In the genomic region with DNA sequence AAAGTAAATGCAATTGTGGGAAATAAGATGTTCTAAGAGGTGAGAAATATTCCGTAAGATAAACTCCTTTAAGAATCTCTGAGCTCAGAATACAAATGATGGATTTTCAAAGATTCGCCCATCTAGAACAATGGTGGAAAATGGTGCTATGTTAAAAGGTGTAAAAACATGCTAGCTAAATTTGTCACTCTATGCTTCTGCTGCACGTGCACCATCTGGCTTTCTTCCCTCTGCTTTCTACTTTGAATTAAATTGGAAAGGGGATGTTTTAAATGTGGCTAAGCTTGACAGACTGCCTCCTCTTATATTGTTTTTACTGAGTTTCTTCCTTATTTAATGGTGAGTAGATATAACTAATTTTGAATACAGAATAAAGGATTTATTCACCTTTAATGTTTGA, we compare ENCODE assay signal across 27 mouse cellular contexts.
A peak's percentile ranks its signal among the peaks of the same experiment; 100 is the strongest.
DNase-seq lines count a peak whose midpoint lies in the region; ATAC-seq and TF ChIP-seq lines count a peak whose summit lies in the region.
"Had no signal": no experiment of that assay in that cellular context is flagged by ENCODE, and none has a peak within 500 bp of the region (broad histone marks: within the 10 kb centered on the region; RNA-seq: fewer than 3 reads in every experiment).

No protein-coding gene starts in this region.

- WGBS in forebrain, embryonic 16.5 days = 61% methylated on average over 3 of the region's 3 CpGs
- WGBS in forebrain, embryonic 10.5 days = 90% methylated on average over 3 of the region's 3 CpGs
- WGBS in limb, embryonic 10.5 days = 87% methylated on average over 3 of the region's 3 CpGs
- 84% methylated on average over 3 of the region's 3 CpGs for WGBS in midbrain, embryonic 15.5 days

- DNase-seq in forebrain, embryonic 10.5 days (ENCODE audit: extremely low spot score, low spot score) = no peak
- peak; percentile 16 to 21 for DNase-seq in left cerebral cortex, postnatal 25 days (ENCODE audit: low spot score in 2 of 2)
- no peak for DNase-seq in left cerebral cortex, adult 11 months (ENCODE audit: low spot score)
- peak; percentile 17 for DNase-seq in brain, adult 2 months (ENCODE audit: low read depth, low spot score)
- DNase-seq in brain, embryonic 14.5 days (ENCODE audit: low read depth) = peak; percentile 58
- no peak for DNase-seq in limb, embryonic 10.5 days (ENCODE audit: low spot score)
- DNase-seq: adrenal gland, adult 2 months; adrenal gland, postnatal 14 days; cerebellum, adult 11 months; cerebellum, adult 2 months; cerebellum, adult 9-11 months; cerebellum, postnatal 25 days; gastrocnemius, postnatal 10 days; gastrocnemius, postnatal 36 days; heart, adult 2 months; heart, postnatal 14 days; heart, postnatal 4 days had no signal

- ATAC-seq in forebrain, embryonic 16.5 days = 0 out of 2 replicates have a peak, but pooled peaks have one; percentile 36
- ATAC-seq in midbrain, embryonic 15.5 days (replicated peaks) = no peak
- ATAC-seq: CD4-positive, CD25-positive, alpha-beta regulatory T cell, adult 4 months; hindbrain, postnatal 0 days; inflammation-experienced regulatory T-cells, adult 6 months had no signal

- no peak overlapping the region for H3K9ac ChIP-seq in forebrain, embryonic 16.5 days (replicated peaks; ENCODE audit: low read depth, low read length)
- H3K9ac ChIP-seq in midbrain, embryonic 15.5 days = no peak overlapping the region
- H3K9ac ChIP-seq: embryonic facial prominence, embryonic 12.5 days; embryonic facial prominence, embryonic 15.5 days; heart, embryonic 13.5 days; hindbrain, embryonic 14.5 days had no signal

- H3K4me3 ChIP-seq in forebrain, embryonic 16.5 days (replicated peaks; ENCODE audit: low read length) = no peak overlapping the region
- H3K4me3 ChIP-seq in forebrain, embryonic 10.5 days = no peak overlapping the region
- H3K4me3 ChIP-seq in limb, embryonic 10.5 days = no peak overlapping the region
- H3K4me3 ChIP-seq in midbrain, embryonic 15.5 days = no peak overlapping the region
- H3K4me3 ChIP-seq: embryonic facial prominence, embryonic 12.5 days; embryonic facial prominence, embryonic 15.5 days; heart, adult 2 months; heart, embryonic 10.5 days; heart, embryonic 13.5 days had no signal

- no peaks in the 10 kb centered on the region for H3K36me3 ChIP-seq in forebrain, embryonic 16.5 days (ENCODE audit: control insufficient read depth, insufficient read depth)
- no peaks in the 10 kb centered on the region for H3K36me3 ChIP-seq in forebrain, embryonic 10.5 days (replicated peaks)
- H3K36me3 ChIP-seq in limb, embryonic 10.5 days = no peaks in the 10 kb centered on the region
- H3K36me3 ChIP-seq in midbrain, embryonic 15.5 days (replicated peaks) = no peaks in the 10 kb centered on the region
- H3K36me3 ChIP-seq: embryonic facial prominence, embryonic 12.5 days; embryonic facial prominence, embryonic 15.5 days; heart, embryonic 10.5 days; heart, embryonic 13.5 days had no signal

- H3K4me1 ChIP-seq in forebrain, embryonic 16.5 days (replicated peaks; ENCODE audit: control insufficient read depth, insufficient read depth, low read length) = no peaks in the 10 kb centered on the region
- no peaks in the 10 kb centered on the region for H3K4me1 ChIP-seq in forebrain, embryonic 10.5 days
- peaks cover 8% of the 10 kb centered on the region; the same call in 1 of the 2 replicates for H3K4me1 ChIP-seq in limb, embryonic 10.5 days
- no peaks in the 10 kb centered on the region for H3K4me1 ChIP-seq in midbrain, embryonic 15.5 days
- H3K4me1 ChIP-seq: embryonic facial prominence, embryonic 12.5 days; embryonic facial prominence, embryonic 15.5 days; heart, embryonic 10.5 days; heart, embryonic 13.5 days had no signal

- intact Hi-C loops in left cerebral cortex, postnatal 25 days (cut with DNase I) = no loop called here

- no peak overlapping the region for H3K4me2 ChIP-seq in forebrain, embryonic 16.5 days (ENCODE audit: low read length)
- no peak overlapping the region for H3K4me2 ChIP-seq in midbrain, embryonic 15.5 days
- H3K4me2 ChIP-seq: embryonic facial prominence, embryonic 12.5 days; embryonic facial prominence, embryonic 15.5 days; heart, embryonic 13.5 days; hindbrain, embryonic 14.5 days had no signal

- no peaks in the 10 kb centered on the region for H3K9me3 ChIP-seq in forebrain, embryonic 16.5 days (ENCODE audit: control insufficient read depth, low read length)
- H3K9me3 ChIP-seq in forebrain, embryonic 10.5 days = no peaks in the 10 kb centered on the region
- H3K9me3 ChIP-seq in limb, embryonic 10.5 days (replicated peaks) = no peaks in the 10 kb centered on the region
- no peaks in the 10 kb centered on the region for H3K9me3 ChIP-seq in midbrain, embryonic 15.5 days
- H3K9me3 ChIP-seq: embryonic facial prominence, embryonic 12.5 days; embryonic facial prominence, embryonic 15.5 days; heart, embryonic 10.5 days; heart, embryonic 13.5 days had no signal

- TF ChIP-seq POLR2A in brain, embryonic 14.5 days (IDR thresholded peaks at IDR 0.05; ENCODE audit: borderline replicate concordance, extremely low read depth, insufficient read depth, insufficient read length, poor library complexity, severe bottlenecking) = no peak

- H3K27me3 ChIP-seq in forebrain, embryonic 16.5 days (replicated peaks; ENCODE audit: control insufficient read depth, insufficient read depth, low read length) = no peaks in the 10 kb centered on the region
- no peaks in the 10 kb centered on the region for H3K27me3 ChIP-seq in forebrain, embryonic 10.5 days (ENCODE audit: poor library complexity, severe bottlenecking)
- no peaks in the 10 kb centered on the region for H3K27me3 ChIP-seq in limb, embryonic 10.5 days (ENCODE audit: low read depth, poor library complexity, severe bottlenecking)
- H3K27me3 ChIP-seq in midbrain, embryonic 15.5 days (replicated peaks) = no peaks in the 10 kb centered on the region
- H3K27me3 ChIP-seq: embryonic facial prominence, embryonic 12.5 days; embryonic facial prominence, embryonic 15.5 days; heart, embryonic 13.5 days had no signal

- H3K27ac ChIP-seq in forebrain, embryonic 16.5 days (ENCODE audit: low read length) = no peak overlapping the region
- no peak overlapping the region for H3K27ac ChIP-seq in forebrain, embryonic 10.5 days
- H3K27ac ChIP-seq in limb, embryonic 10.5 days = no peak overlapping the region
- H3K27ac ChIP-seq in midbrain, embryonic 15.5 days = no peak overlapping the region
- H3K27ac ChIP-seq: embryonic facial prominence, embryonic 12.5 days; embryonic facial prominence, embryonic 15.5 days; heart, adult 2 months; heart, embryonic 10.5 days; heart, embryonic 13.5 days; hindbrain, embryonic 14.5 days; hindbrain, postnatal 0 days had no signal

- no peak for TF ChIP-seq CTCF in brain, embryonic 14.5 days (IDR thresholded peaks at IDR 0.05; ENCODE audit: borderline replicate concordance, extremely low read depth, insufficient read depth, insufficient read length)

Comparison
In these comparisons a context has a peak if more than half of its experiments do, and no peak if none do; other contexts are left out.
1. DNase-seq: peak in left cerebral cortex, postnatal 25 days (2 of 2), brain, adult 2 months (single experiment) and brain, embryonic 14.5 days (single experiment); none in forebrain, embryonic 10.5 days (single experiment), left cerebral cortex, adult 11 months (single experiment) and limb, embryonic 10.5 days (single experiment).